Mouse (Mus musculus) neural tube, embryonic 15.5 days (tissue): ENCODE measurements around the gene Jsrp1. TPM values are rescaled to one million over a fixed set of nuclear protein-coding genes. Genes with fewer than 3 reads are reported as not detected.

Experiments used
- ATAC-seq: fragments of 200-750 bp; cut with Nextera tagmentation; 2 replicates; pipeline ENCODE4 v1.8.0; 2017; ENCODE audit warnings: mild to moderate bottlenecking, moderate TSS enrichment, moderate library complexity; ENCODE audit not compliant: low FRiP score
- H3K27ac ChIP-seq: fragments of 300-500 bp; sonication (generic); replicated peaks from 2 replicates; pipeline ENCODE4 v1.5.1; 2015; ENCODE audit warnings: mild to moderate bottlenecking, inconsistent platforms
- H3K27me3 ChIP-seq: fragments of 300-500 bp; sonication (generic); replicated peaks from 2 replicates; pipeline ENCODE4 v1.6.1; 2015; ENCODE audit warnings: inconsistent platforms
- H3K36me3 ChIP-seq: fragments of 300-500 bp; sonication (generic); 2 replicates; pipeline ENCODE4 v1.6.1; 2015; ENCODE audit warnings: inconsistent platforms
- H3K4me1 ChIP-seq: fragments of 300-500 bp; sonication (generic); 2 replicates; pipeline ENCODE4 v1.6.1; 2015; ENCODE audit warnings: inconsistent platforms
- H3K4me2 ChIP-seq: fragments of 300-500 bp; sonication (generic); 2 replicates; pipeline ENCODE4 v1.6.1; 2015; ENCODE audit warnings: inconsistent platforms, mild to moderate bottlenecking, moderate library complexity
- H3K4me3 ChIP-seq: fragments of 300-500 bp; sonication (generic); replicated peaks from 2 replicates; pipeline ENCODE4 v1.5.1; 2015; ENCODE audit warnings: mild to moderate bottlenecking, inconsistent platforms
- H3K9ac ChIP-seq: fragments of 300-500 bp; sonication (generic); replicated peaks from 2 replicates; pipeline ENCODE4 v1.6.1; 2015; ENCODE audit warnings: mild to moderate bottlenecking, inconsistent platforms
- H3K9me3 ChIP-seq: fragments of 300-500 bp; sonication (generic); replicated peaks from 2 replicates; pipeline ENCODE4 v1.6.1; 2016; ENCODE audit warnings: inconsistent platforms
- WGBS: fragments of 180-500 bp; shearing (Covaris S2); methylation state at CpG from one replicate; pipeline ENCODE4 v1.1.7; 2015; ENCODE audit warnings: mixed read lengths; 5-methylcytosine and 5-hydroxymethylcytosine counted together
- polyA plus RNA-seq: library from polyadenylated mRNA; unstranded; fragments of >200 nt; fragmentation: Nextera tagmentation; extraction: Ambion mirVana; gene quantifications from 2 replicates; pipeline ENCODE4 v1.2.1, GENCODE M21; 2015

The Jsrp1 gene
- polyA plus RNA-seq, 1 experiment from 2014 or later, result 2.5 TPM

- peaks cover 20% of the 10 kb centered on the region for H3K27me3 ChIP-seq
- peaks cover 32% of the 10 kb centered on the region for H3K36me3 ChIP-seq
- WGBS, result 2% methylated on average over 56 of the region's 58 CpGs
- H3K4me3 ChIP-seq, result peak overlapping the region; percentile 51
- H3K4me2 ChIP-seq, result peak overlapping the region; percentile 98
- peak overlapping the region; percentile 78 for H3K9ac ChIP-seq
- peak overlapping the region; percentile 93 for H3K27ac ChIP-seq
- peaks cover 37% of the 10 kb centered on the region for H3K4me1 ChIP-seq
- no peaks in the 10 kb centered on the region for H3K9me3 ChIP-seq
- peak; percentile 88 for ATAC-seq
Measured at GRCm38 (mm10) chr10:80807057-80807627, 6.2 kb downstream of the Jsrp1 start.

GRCm38 (mm10) chr10:80806341-80807056, 6.8 kb downstream of the Jsrp1 start:
- Histone ChIP-seq H3K4me2 (peak overlapping the region; percentile 98), H3K36me3 (peaks cover 39% of the 10 kb centered on the region), H3K4me3 (peak overlapping the region; percentile 51), H3K27me3 (peaks cover 19% of the 10 kb centered on the region), H3K27ac (peak overlapping the region; percentile 93), H3K9ac (peak overlapping the region; percentile 78), H3K9me3 (no peaks in the 10 kb centered on the region), H3K4me1 (peaks cover 37% of the 10 kb centered on the region)
- ATAC-seq, result peak; percentile 1; the same call in 1 of the 2 replicates
- 34% methylated on average over 34 of the region's 34 CpGs for WGBS

GRCm38 (mm10) chr10:80805925-80806324, 7.4 kb downstream of the Jsrp1 start:
- peak overlapping the region; percentile 98; the same call in 1 of the 2 replicates for H3K4me2 ChIP-seq
- H3K9ac ChIP-seq, result peak overlapping the region; percentile 14; the same call in 1 of the 2 replicates
- no peak overlapping the region; the same call in 1 of the 2 replicates for H3K4me3 ChIP-seq
- peaks cover 19% of the 10 kb centered on the region for H3K27me3 ChIP-seq
- WGBS, result 17% methylated on average over 3 of the region's 3 CpGs
- H3K36me3 ChIP-seq, result peaks cover 44% of the 10 kb centered on the region
- ATAC-seq, result peak; percentile 12; the same call in 1 of the 2 replicates
- peak overlapping the region; percentile 93; the same call in 1 of the 2 replicates for H3K27ac ChIP-seq
- H3K9me3 ChIP-seq, result no peaks in the 10 kb centered on the region
- H3K4me1 ChIP-seq, result peaks cover 39% of the 10 kb centered on the region

GRCm38 (mm10) chr10:80805322-80805721, 8.0 kb downstream of the Jsrp1 start:
- Histone ChIP-seq H3K27ac (no peak overlapping the region), H3K9me3 (no peaks in the 10 kb centered on the region), H3K36me3 (peaks cover 44% of the 10 kb centered on the region), H3K4me3 (no peak overlapping the region), H3K9ac (no peak overlapping the region), H3K4me1 (peaks cover 44% of the 10 kb centered on the region), H3K4me2 (no peak overlapping the region), H3K27me3 (peaks cover 15% of the 10 kb centered on the region)
- ATAC-seq, result no peak
- 82% methylated on average over 5 of the region's 5 CpGs for WGBS

DNA sequence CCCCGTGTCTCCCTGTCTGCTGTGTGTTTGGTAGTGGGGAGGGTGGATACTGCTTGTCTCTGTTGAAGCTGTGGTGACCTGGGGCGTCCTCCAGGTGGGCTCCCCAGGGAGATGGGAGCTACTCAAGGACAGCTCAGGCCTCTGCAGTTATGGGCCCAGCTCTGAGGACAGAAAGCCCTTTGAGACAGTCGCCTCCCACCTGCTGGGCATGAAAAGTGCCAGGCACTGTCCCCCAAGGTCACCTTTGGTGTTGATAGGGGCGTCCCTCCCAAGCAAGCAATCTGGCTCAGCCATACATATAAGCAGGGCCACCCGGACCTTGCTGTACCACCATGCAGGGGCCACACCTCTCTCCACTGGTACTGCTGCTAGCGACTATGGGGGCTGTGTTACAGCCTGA, 8.4 kb downstream of the Jsrp1 start, which contains the start of gene Amh:
Amh (plus strand) TSS at position 328 of the 400 bp plus-strand sequence.
- peaks cover 44% of the 10 kb centered on the region for H3K36me3 ChIP-seq
- ATAC-seq, result no peak

DNA sequence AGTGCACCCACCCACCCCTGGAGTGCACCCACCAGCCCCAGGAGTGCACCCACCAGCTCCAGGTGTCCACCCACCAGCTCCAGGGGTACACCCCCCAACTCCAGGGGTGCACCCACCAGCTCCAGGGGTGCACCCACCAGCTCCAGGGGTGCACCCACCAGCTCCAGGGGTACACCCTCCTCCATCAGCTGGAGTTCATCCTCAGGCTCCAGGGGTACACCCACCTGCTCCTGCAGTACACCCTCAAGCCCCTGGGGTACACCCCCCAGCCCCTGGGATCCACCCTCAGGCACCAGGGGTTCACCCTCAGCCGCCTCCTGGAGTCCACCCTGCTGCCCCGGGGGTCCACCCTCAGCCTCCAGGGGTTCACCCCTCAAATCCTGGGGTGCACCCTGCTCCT, 9.0 kb downstream of the Jsrp1 start:
- H3K27me3 ChIP-seq, result peaks cover 7% of the 10 kb centered on the region
- H3K9me3 ChIP-seq, result no peaks in the 10 kb centered on the region
- H3K9ac ChIP-seq, result no peak overlapping the region
- peaks cover 44% of the 10 kb centered on the region for H3K36me3 ChIP-seq
- no peak overlapping the region for H3K4me2 ChIP-seq
- no peak overlapping the region for H3K4me3 ChIP-seq
- 92% methylated on average over 2 of the region's 2 CpGs for WGBS
- no peak for ATAC-seq
- H3K27ac ChIP-seq, result no peak overlapping the region
- H3K4me1 ChIP-seq, result peaks cover 53% of the 10 kb centered on the region

More for the DNA sequence above, 8.4 kb downstream of the Jsrp1 start, which contains the start of gene Amh:
- Histone ChIP-seq H3K4me1 (peaks cover 48% of the 10 kb centered on the region), H3K27ac (no peak within 1 kb of the TSS), H3K4me3 (no peak within 1 kb of the TSS), H3K27me3 (peaks cover 12% of the 10 kb centered on the region), H3K9ac (peak within 1 kb of the TSS; percentile 14; the same call in 1 of the 2 replicates), H3K9me3 (no peaks in the 10 kb centered on the region), H3K4me2 (peak within 1 kb of the TSS; percentile 98; the same call in 1 of the 2 replicates)
- WGBS, result 71% methylated on average over 6 of the region's 6 CpGs

GRCm38 (mm10) chr10:80802996-80803395, 10.3 kb downstream of the Jsrp1 start:
- H3K27me3 ChIP-seq, result no peaks in the 10 kb centered on the region
- no peak overlapping the region for H3K4me3 ChIP-seq
- peaks cover 43% of the 10 kb centered on the region for H3K4me1 ChIP-seq
- no peak overlapping the region for H3K9ac ChIP-seq
- H3K27ac ChIP-seq, result no peak overlapping the region
- H3K36me3 ChIP-seq, result peaks cover 44% of the 10 kb centered on the region
- no peak overlapping the region for H3K4me2 ChIP-seq
- WGBS, result 91% methylated on average over 3 of the region's 3 CpGs
- ATAC-seq, result no peak
- H3K9me3 ChIP-seq, result no peaks in the 10 kb centered on the region

DNA sequence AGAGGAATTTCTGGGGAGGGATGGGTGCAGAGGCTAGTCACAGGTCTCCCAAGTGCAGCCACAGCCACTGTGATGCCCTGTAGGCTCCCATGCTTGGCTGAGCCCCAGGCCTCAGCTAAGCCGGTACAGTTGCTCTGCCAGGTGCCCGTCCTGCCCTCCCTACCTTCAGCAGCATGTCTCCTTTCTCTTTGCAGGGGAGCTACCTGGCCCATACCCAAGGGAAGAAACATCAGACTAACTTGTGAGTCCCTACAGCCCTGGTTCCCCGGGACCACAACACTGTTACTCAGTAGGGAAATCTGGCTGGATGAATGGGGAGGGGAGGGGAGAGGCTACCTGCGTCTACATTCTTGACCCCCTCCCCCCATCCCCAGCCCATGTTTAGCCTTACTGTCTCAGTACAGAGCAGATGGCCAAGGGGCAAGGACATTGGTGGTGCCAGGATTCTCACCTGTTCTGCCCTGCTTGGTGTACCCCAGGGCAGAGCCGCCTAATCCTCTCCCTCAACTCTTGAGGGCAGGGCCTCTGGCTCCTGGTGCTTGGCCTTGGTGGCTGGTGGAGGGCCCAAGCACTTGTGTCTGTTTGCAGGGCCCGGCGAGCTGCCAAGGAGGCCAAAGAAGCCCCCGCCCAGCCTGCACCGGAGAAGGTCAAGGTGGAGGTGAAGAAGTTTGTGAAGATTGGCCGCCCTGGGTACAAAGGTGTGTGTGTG, 10.9 kb downstream of the Jsrp1 start:
- no peak for ATAC-seq
- peaks cover 38% of the 10 kb centered on the region for H3K4me1 ChIP-seq
- no peaks in the 10 kb centered on the region for H3K27me3 ChIP-seq
- no peak overlapping the region for H3K4me2 ChIP-seq
- no peak overlapping the region for H3K27ac ChIP-seq
- H3K9me3 ChIP-seq, result no peaks in the 10 kb centered on the region
- no peak overlapping the region for H3K9ac ChIP-seq
- peaks cover 44% of the 10 kb centered on the region for H3K36me3 ChIP-seq
- no peak overlapping the region for H3K4me3 ChIP-seq
- 91% methylated on average over 10 of the region's 10 CpGs for WGBS

DNA sequence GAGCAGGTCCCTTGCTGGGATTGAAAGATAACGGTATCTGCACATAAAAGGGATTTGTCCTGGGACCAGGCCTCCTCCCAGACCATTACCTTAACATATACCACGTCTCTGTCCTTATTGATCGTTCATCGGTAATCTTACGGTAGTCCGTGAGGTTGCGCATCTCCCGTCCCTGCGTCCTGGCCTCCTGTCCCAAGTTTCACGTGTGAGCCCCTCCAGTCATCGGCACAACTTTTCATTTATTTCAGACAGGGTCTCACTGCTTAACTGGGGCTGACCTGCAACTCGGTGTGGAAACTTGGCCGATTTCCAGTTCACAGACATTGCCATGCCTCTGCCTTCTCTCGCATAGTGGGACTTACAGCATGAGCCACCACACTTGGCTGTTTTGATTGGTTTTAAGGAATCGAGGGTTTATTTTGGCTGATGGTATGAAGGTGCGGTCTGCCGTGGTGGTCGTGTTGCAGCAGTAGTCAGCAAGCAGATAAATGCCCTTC, 14.2 kb downstream of the Jsrp1 start:
- no peaks in the 10 kb centered on the region for H3K27me3 ChIP-seq
- H3K36me3 ChIP-seq, result peaks cover 57% of the 10 kb centered on the region
- no peaks in the 10 kb centered on the region for H3K9me3 ChIP-seq
- peak overlapping the region; percentile 94 for H3K4me3 ChIP-seq
- peak overlapping the region; percentile 98 for H3K27ac ChIP-seq
- peak overlapping the region; percentile 86 for H3K9ac ChIP-seq
- peak overlapping the region; percentile 94 for H3K4me2 ChIP-seq
- 2% methylated on average over 18 of the region's 18 CpGs for WGBS
- no peak for ATAC-seq
- peaks cover 40% of the 10 kb centered on the region for H3K4me1 ChIP-seq

DNA sequence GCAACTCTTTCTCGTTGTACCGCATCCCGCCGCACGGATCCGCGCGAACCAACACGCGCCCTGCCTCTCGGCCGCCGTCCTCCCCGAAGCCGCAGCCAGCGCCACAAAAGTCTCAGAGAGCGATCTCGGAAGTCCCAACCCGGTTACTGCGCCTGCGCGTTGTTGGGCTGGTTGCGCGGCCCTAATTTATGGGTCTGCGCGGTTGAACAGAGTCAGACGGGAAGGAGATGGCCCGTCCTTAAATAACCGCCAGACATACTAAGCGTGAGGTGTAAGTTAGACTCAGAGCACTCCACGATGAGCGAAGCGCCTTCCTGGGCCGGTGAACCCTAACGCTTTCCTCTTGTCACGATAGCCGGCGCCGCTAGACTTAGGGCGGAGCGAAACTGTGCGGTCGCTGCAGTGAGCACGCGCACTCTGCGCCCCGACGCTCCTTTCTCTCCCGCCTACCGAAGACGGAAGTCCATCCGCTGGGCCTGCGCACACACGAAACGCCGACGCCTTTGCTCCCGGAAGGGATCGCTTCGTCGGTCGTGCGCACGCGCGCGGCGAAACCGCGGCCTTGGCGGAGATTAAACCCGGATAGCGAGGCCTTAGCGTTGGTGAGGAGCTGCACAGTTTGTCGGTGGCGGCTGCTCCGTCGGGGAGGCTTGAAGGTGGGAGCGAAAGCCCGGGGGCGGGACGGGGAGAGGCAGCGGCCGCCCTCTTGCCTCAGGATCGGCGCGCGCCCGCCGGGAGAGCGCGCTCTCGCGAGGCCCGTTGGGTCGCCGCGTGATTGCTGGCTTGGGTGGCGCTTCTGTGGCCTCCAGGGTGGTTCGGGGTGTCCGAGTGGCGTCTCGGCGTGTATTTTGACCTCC, 14.9 kb downstream of the Jsrp1 start, which contains the start of the genes Sf3a2 and Plekhj1:
Sf3a2 (plus strand) TSS at position 49 of the 857 bp plus-strand sequence.
Plekhj1 (minus strand) TSS at position 477 of the 857 bp plus-strand sequence.
- under 1% methylated on average over 104 of the region's 104 CpGs for WGBS
- H3K4me2 ChIP-seq, result peak within 1 kb of the TSS; percentile 94
- peak within 1 kb of the TSS; percentile 94 for H3K4me3 ChIP-seq
- ATAC-seq, result peak; percentile 93
- peaks cover 40% of the 10 kb centered on the region for H3K4me1 ChIP-seq
- H3K27me3 ChIP-seq, result no peaks in the 10 kb centered on the region
- H3K9ac ChIP-seq, result peak within 1 kb of the TSS; percentile 86
- H3K27ac ChIP-seq, result peak within 1 kb of the TSS; percentile 98
- H3K9me3 ChIP-seq, result no peaks in the 10 kb centered on the region
- peaks cover 57% of the 10 kb centered on the region for H3K36me3 ChIP-seq
